Mouse (Mus musculus): ENCODE results near the gene Pibf1. TPM values are rescaled to one million over a fixed set of nuclear protein-coding genes. Genes with fewer than 3 reads are reported as not detected.

Gene Pibf1
- polyA plus RNA-seq, 1 experiment from 2014 or later, result 28.7 TPM

- Histone ChIP-seq H3K27ac (no peak overlapping the region), H3K4me3 (no peak overlapping the region), H3K4me1 (peaks cover 8% of the 10 kb centered on the region; the same call in 1 of the 2 replicates), H3K36me3 (peaks cover 5% of the 10 kb centered on the region; the same call in 1 of the 2 replicates), H3K9me3 (no peaks in the 10 kb centered on the region), H3K9ac (no peak overlapping the region), H3K27me3 (0 out of 2 replicates have a peak, but pooled peaks cover 18% of the 10 kb centered on the region), H3K4me2 (replicated peaks) (no peak overlapping the region)
- no peak for ATAC-seq (ENCODE audit: insufficient number of reproducible peaks, insufficient read depth, low FRiP score, low TSS enrichment)
- 61% methylated on average over 11 of the region's 11 CpGs for WGBS
Observed at GRCm38 (mm10) chr14:99301472-99301871, 202.2 kb downstream of the Pibf1 start.

Other genes starting within 250 kb of the Pibf1 start
- gene Rpl36a-ps1, start 105.1 kb upstream of the Pibf1 start, polyA plus RNA-seq (2016; fragmentation: Nextera tagmentation; extraction: Ambion mirVana), result 2.0 and 2.7 TPM in 2 replicates
- gene Mzt1, start 53.3 kb upstream of the Pibf1 start, polyA plus RNA-seq (2016; fragmentation: Nextera tagmentation; extraction: Ambion mirVana), result 99.0 and 106 TPM in 2 replicates
- 81.8 and 86.2 TPM in 2 replicates for gene Bora, start 53.2 kb upstream of the Pibf1 start, polyA plus RNA-seq (2016; fragmentation: Nextera tagmentation; extraction: Ambion mirVana)
- 41.9 and 49.2 TPM in 2 replicates for gene Dis3, start 346 bp downstream of the Pibf1 start, polyA plus RNA-seq (2016; fragmentation: Nextera tagmentation; extraction: Ambion mirVana)
- gene Klf5, start 199.3 kb downstream of the Pibf1 start, polyA plus RNA-seq (2016; fragmentation: Nextera tagmentation; extraction: Ambion mirVana), result 8.6 and 9.0 TPM in 2 replicates

Measured in embryonic facial prominence, embryonic 12.5 days (tissue).